Mouse (Mus musculus) ovary, postnatal 36 days (tissue): ENCODE measurements at regions not wholly inside any gene's neighbourhood (a gene's known extent, or its start where the extent isn't known, plus 50 kb on each side); places are given as distances from the start of the nearest gene placed in this dataset.

Experiments
- DNase-seq: peaks from one replicate; pipeline ENCODE4 v3.0.0; 2022; ENCODE audit warnings: low spot score, mixed read lengths

DNA sequence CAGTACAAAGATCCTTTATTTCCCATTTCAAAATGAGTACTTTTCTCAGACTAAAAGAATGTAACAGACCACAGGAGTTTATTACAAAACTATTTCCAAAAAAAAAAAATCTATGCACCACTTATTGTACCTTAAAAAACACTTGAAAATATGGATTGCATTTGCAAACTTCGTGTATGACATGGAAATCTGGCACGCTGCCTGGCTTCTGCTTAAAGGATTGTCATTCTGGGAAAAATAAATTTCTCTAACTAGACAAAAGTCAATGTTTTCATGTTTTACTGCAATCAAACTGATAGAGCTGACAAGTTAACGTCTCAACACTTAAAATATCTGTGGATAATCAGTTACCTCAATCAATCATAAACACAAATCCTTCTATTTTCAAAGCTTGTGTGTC, 205.5 kb upstream of the Nr2f1 start:
- no peak for DNase-seq

DNA sequence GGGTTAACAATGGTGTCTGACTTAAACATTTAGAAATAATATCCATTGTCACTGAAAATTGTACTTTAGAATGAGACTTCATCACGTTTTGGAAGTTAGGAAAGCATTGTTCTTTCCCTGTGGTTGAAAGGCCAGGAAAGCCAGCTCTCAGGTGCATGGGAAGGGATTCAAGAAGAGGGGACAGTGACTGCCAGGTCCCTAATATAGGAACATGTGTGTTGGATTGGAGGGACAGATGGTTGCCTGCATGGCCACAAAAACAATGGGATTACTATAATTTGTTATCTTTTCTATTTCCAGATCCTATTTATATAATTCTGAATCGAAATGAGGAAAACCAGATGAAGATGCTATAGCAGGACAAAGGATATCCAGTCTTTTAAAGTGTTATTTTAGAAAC, 184.2 kb upstream of the Nr2f1 start:
- DNase-seq = no peak

DNA sequence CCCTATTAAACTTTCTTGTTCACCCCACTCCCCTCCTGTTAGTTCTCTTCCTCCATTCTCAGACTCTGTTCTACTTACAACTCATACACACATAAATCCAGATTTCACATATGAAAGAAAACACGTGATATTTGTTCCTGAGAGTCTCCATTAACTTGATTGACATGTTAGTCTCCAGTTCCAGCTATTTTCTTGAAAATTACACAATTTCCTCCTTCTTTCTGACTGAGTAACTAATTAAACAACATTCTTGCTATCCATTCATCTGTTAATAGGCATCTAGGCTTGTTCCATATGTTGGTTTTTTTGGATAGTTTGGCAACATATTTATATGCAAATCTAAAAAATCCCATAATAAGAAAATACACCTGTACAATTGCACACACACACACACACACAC, 161.7 kb upstream of the Nr2f1 start:
- no peak for DNase-seq

DNA sequence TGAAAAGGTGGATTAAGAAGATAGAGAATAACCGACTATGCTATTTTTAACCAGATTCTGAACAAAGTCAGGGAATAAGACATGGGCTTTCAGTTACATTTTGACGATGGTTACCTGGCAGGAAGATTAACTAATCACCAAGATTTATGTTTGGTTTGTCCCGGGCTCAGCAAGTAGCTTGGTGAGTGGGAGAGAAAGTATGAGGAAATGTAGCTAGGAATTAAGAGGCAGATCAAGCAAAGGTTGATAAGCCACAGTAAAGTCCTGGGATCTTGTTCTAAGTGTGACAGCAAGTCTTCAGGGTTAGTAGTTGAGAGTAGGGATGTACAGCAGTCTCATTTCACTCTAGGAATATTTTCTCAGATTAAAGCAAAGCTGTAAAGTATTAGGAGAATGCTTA, 149.3 kb upstream of the Nr2f1 start:
- DNase-seq = no peak

DNA sequence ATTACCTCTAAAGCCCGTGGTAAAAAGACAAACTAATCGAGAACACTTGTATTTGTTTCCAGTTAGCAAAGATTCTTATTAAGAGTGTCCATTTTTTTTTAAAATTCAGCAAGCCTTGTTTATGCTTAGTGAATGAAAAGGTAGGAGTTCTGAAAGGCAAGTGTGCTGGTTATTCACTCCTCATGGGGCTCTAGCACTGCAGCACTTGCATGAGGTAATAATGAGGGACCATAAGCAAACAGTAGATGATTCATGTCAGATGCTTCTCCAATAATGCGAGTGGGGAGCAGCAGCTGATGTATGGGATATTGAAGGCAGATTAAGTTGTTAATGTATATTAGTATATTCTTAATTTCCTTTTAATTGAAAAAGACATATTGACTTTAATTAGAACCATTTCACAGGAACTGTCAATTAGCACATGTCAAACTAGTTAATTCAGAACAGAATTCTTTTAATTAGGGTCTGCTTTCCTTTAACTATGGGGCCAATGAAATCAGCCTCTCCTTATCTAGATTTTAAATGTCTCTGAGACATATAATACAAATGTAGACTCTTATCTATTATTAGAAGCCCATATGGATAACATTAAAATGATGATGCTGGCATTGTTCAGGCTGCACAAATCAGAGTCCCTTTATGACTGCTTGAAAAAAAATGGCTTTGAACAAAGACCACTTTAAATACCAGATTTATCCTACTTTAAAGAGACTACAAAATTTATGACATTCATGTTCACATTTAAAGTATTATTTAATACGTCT, 125.1 kb upstream of the Nr2f1 start:
- DNase-seq = no peak

DNA sequence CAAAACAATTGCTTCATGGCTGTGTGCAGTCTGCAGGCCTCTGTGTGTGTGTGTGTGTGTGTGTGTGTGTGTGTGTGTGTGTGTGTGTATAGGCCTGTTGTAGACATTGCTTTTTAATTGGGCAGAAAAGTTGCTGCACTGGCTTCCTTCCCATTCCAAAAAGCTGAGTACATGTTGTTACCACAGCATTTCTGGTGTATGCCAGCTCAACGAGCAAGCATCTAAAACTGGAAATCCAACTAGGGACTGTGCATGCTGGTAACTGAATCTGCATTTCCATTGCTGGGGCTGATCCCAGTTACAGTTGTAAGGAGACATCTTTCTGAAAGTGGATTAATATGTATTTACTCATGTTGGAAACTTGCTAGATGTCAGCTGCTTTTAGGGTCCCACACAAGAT, 123.6 kb upstream of the Nr2f1 start:
- no peak for DNase-seq

DNA sequence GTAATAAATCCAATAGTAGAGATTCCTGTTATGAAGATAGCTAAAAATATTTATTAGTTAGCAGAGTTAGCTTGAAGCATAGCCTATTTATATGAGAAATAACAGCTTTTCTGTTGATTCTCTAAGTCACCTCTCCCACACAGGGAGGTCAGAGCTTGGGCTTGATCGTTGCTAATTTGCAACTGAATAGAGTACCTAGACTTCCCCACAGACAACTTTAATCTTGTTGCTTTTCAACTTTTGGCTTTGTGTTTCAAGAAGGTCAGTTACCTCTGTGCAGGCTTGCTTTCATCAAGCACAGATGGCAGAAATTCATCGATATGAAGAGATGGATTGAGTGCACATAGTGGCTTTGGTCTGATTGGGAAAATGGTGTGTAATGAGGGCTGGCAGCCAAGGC, 118.9 kb upstream of the Nr2f1 start:
- DNase-seq = no peak

DNA sequence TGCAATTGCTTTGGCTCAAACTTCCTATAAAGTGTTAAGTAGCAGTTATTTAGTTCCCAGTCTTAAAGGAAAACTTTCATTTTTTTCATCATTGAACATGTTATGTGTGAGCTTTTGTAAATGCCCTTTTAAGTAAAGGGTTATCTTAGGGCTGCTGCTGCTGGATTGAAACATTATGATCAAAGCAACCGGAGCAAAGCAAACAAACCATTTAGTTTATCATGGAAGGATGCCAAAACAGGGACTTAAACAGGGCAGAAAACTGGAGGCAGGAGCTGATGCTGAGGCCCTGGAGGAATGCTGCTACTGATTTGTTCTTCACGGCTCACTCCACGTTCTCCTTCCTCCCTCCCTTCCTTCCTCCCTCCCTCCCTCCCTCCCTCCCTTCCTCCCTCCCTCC, 111.3 kb upstream of the Nr2f1 start:
- DNase-seq = no peak
